Mouse (Mus musculus) C2C12 (cell line): ENCODE results near the gene Itgb2l. TPM values are rescaled to one million over a fixed set of nuclear protein-coding genes. Genes with fewer than 3 reads are reported as not detected.

Experiments
- H3K27me3 ChIP-seq: one replicate; pipeline ENCODE4 v1.6.1; 2011; ENCODE audit not compliant: control insufficient read depth, insufficient read depth, insufficient read length
- H3K36me3 ChIP-seq: one replicate; pipeline ENCODE4 v1.6.1; 2011; ENCODE audit not compliant: control insufficient read depth, insufficient read depth
- H3K4me3 ChIP-seq: one replicate; pipeline ENCODE4 v1.5.1; 2011; ENCODE audit warnings: mild to moderate bottlenecking, control low read depth; ENCODE audit not compliant: poor library complexity, insufficient read depth, severe bottlenecking
- H3K79me2 ChIP-seq: one replicate; pipeline ENCODE4 v1.6.1; 2011; ENCODE audit not compliant: control insufficient read depth, insufficient read depth
- H3K79me3 ChIP-seq: one replicate; pipeline ENCODE4 v1.6.1; 2011; ENCODE audit warnings: low read depth, control low read depth
- H3ac ChIP-seq: one replicate; pipeline ENCODE3; 2011; ENCODE audit warnings: low read depth; ENCODE audit not compliant: control insufficient read depth, insufficient read length
- CEBPB ChIP-seq: IDR thresholded peaks from one replicate; pipeline ENCODE4 v1.6.1; 2011; ENCODE audit warnings: low read depth, mild to moderate bottlenecking, control low read depth, moderate library complexity
- CTCF ChIP-seq: IDR thresholded peaks from one replicate; pipeline ENCODE4 v1.5.1; 2011; ENCODE audit not compliant: control insufficient read depth, insufficient read depth, insufficient read length
- FOSL1 ChIP-seq: IDR thresholded peaks from one replicate; pipeline ENCODE4 v1.8.0; 2011; ENCODE audit warnings: mild to moderate bottlenecking, low read length; ENCODE audit not compliant: poor library complexity, insufficient read depth, severe bottlenecking
- MAX ChIP-seq: IDR thresholded peaks from one replicate; pipeline ENCODE4 v1.6.1; 2011; ENCODE audit warnings: mild to moderate bottlenecking, control low read depth
- MYOD1 ChIP-seq: IDR thresholded peaks from one replicate; pipeline ENCODE4 v1.6.1; 2011; ENCODE audit warnings: low read depth; ENCODE audit not compliant: control insufficient read depth, insufficient read length
- MYOG ChIP-seq: IDR thresholded peaks from one replicate; pipeline ENCODE4 v1.6.1; 2011; ENCODE audit not compliant: control insufficient read depth, insufficient read length; ENCODE audit errors: extremely low read depth
- USF1 ChIP-seq: IDR thresholded peaks from one replicate; pipeline ENCODE4 v1.6.1; 2011; ENCODE audit warnings: low read depth, mild to moderate bottlenecking, control low read depth, moderate library complexity
- polyA plus RNA-seq: library from polyadenylated mRNA; unstranded; fragments of >200 nt; fragmentation: generic; extraction: Trizol; gene quantifications from one replicate; pipeline ENCODE4 v1.2.1, GENCODE M21; 2012; ENCODE audit warnings: missing spikeins

The Itgb2l gene
- polyA plus RNA-seq, 1 experiment = 0.12 TPM

GRCm38 (mm10) chr16:96425044-96425443 lies 18.4 kb downstream of the Itgb2l start:
- Histone ChIP-seq H3K4me3 (no peak overlapping the region), H3ac (no peak overlapping the region), H3K79me2 (no peaks in the 10 kb centered on the region), H3K79me3 (no peaks in the 10 kb centered on the region), H3K27me3 (no peaks in the 10 kb centered on the region), H3K36me3 (no peaks in the 10 kb centered on the region)
- TF ChIP-seq MYOG = no peak
- no peak for TF ChIP-seq CTCF
- no peak for TF ChIP-seq USF1
- no peak for TF ChIP-seq MYOD1
- TF ChIP-seq CEBPB = no peak
- no peak for TF ChIP-seq MAX

DNA sequence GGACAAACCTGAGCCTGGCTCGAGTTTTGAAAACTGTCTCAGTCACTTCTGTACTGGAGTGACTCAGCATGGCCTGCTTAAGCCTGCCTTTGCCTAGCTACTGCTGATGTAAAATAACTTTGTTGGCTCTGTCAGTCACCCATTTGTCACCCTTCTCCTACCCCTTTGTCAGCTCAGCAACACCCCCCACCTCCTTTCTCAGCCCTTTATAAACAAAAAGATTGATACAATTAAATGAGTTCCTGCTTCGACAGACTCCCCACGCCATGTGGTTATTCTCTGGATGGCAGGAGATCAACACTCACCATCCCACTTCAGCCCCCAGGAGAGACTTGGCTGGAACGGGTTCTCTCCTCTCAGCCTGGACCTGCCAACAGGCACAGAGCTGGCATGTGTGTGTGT lies 35.4 kb downstream of the Itgb2l start:
- no peak for TF ChIP-seq CTCF
- TF ChIP-seq MAX = no peak
- TF ChIP-seq FOSL1 = no peak
- no peak for TF ChIP-seq CEBPB
- TF ChIP-seq USF1 = no peak
- TF ChIP-seq MYOG = no peak
- no peak for TF ChIP-seq MYOD1
- H3K4me3 ChIP-seq = no peak overlapping the region

DNA sequence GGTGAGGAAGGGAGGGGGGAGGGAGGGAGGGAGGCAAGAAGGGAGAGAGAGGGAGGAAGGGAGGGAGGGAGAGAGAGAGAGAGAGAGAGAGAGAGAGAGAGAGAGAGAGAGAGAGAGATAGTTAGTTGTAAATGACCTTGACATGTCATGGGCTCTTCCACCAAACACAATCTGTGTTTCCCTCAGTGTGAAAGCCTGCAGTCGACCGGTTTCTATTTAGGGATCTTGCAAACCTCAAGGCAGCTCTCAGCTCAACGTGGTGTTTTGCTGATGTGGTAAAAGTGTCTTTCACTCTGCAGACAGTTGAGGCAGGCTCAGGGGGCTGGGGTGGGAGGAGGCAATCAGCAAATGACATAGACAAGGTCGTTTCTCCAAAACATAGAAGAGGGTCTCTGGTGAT lies 37.1 kb downstream of the Itgb2l start:
- TF ChIP-seq MYOG (no peak), FOSL1 (no peak)
- no peak overlapping the region for H3K4me3 ChIP-seq

More for the DNA sequence above, 35.4 kb downstream of the Itgb2l start:
- H3ac ChIP-seq = no peak overlapping the region
- H3K36me3 ChIP-seq = peaks cover 20% of the 10 kb centered on the region
- no peaks in the 10 kb centered on the region for H3K79me3 ChIP-seq
- no peaks in the 10 kb centered on the region for H3K79me2 ChIP-seq
- no peaks in the 10 kb centered on the region for H3K27me3 ChIP-seq

DNA sequence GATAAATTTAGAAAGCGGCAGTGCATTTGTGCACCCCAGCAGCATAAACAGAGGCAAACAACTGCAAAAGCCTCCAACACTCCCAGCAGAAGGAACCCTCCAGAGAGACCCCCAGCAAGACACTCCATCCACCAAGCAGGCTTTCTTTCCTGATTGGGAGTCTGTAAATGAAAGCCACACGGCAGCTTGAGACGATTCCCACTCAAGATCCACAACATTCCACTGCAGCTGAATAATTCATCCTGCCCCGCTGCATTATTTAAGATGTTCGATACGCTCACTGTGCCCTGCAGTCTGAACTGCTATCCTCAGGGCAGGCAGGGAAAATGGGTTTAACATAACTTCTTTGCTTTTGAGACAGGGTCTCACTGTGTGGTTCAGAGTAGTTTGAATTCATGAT lies 41.1 kb downstream of the Itgb2l start:
- H3K79me3 ChIP-seq = no peaks in the 10 kb centered on the region
- H3K27me3 ChIP-seq = no peaks in the 10 kb centered on the region
- no peaks in the 10 kb centered on the region for H3K79me2 ChIP-seq
- H3ac ChIP-seq = no peak overlapping the region
- TF ChIP-seq CEBPB (no peak), USF1 (no peak), MYOD1 (no peak), FOSL1 (no peak), MAX (no peak), CTCF (no peak), MYOG (no peak)
- no peak overlapping the region for H3K4me3 ChIP-seq
- peaks cover 63% of the 10 kb centered on the region for H3K36me3 ChIP-seq

More for the DNA sequence above, 37.1 kb downstream of the Itgb2l start:
- H3K79me3 ChIP-seq = no peaks in the 10 kb centered on the region
- no peaks in the 10 kb centered on the region for H3K79me2 ChIP-seq
- H3K36me3 ChIP-seq = peaks cover 33% of the 10 kb centered on the region
- H3K27me3 ChIP-seq = no peaks in the 10 kb centered on the region
- H3ac ChIP-seq = no peak overlapping the region

DNA sequence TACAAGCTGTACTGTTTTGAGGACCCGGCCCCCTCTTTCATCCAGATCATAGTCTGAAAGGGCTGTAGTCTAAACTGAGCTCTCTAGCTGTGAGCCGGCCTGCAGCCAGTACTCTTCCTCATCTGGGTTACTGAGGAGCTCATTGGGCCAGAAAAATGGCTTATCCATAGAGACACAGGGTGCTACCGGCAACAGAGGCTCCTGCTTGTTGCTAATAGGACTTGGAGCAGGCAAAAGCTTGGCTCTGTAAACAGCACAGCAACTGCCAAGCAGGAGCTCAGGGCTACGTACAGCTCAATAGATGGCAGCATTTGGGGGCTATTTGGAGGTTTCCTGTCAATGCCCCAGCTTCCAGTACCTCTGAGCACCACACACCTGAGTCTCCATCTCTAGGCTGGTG lies 43.4 kb downstream of the Itgb2l start:
- no peak overlapping the region for H3ac ChIP-seq
- peaks cover 67% of the 10 kb centered on the region for H3K36me3 ChIP-seq
- TF ChIP-seq USF1 (no peak), CEBPB (no peak)
- no peaks in the 10 kb centered on the region for H3K79me2 ChIP-seq
- no peaks in the 10 kb centered on the region for H3K79me3 ChIP-seq
- no peak overlapping the region for H3K4me3 ChIP-seq
- H3K27me3 ChIP-seq = no peaks in the 10 kb centered on the region

DNA sequence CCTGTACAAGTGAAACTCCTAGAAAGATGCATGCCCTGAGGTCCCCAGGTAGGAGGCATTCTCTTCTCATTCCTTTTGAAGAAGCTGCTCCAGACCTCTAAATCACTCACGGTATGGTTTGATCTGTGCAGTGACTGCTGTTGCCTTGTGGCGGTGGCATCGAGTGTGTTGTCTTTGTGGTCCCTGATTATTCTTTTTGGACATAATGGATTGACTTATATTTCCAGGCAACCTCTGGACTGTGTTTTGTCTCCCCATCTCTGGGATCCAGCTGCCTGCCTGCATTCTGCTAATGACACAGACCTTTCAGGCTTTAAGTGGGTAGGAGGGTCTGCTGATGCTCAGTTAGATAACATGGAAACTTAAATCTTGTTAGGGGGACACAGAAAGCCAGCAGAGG lies 44.6 kb downstream of the Itgb2l start:
- Histone ChIP-seq H3K36me3 (peaks cover 64% of the 10 kb centered on the region), H3K79me2 (no peaks in the 10 kb centered on the region)
- TF ChIP-seq FOSL1 (no peak), CEBPB (no peak), MYOD1 (no peak), CTCF (no peak), MAX (no peak), MYOG (no peak), USF1 (no peak)

More for the DNA sequence above, 44.6 kb downstream of the Itgb2l start:
- H3K4me3 ChIP-seq = no peak overlapping the region
- H3K27me3 ChIP-seq = no peaks in the 10 kb centered on the region
- H3K79me3 ChIP-seq = no peaks in the 10 kb centered on the region
- H3ac ChIP-seq = no peak overlapping the region
